Mouse (Mus musculus) hindbrain, postnatal 0 days (tissue): ENCODE results near the gene Atp1b1. TPM values are rescaled to one million over a fixed set of nuclear protein-coding genes. Genes with fewer than 3 reads are reported as not detected.

Source experiments
- ATAC-seq: fragments of 200-750 bp; cut with Nextera tagmentation; 2 replicates; pipeline ENCODE4 v1.8.0; 2017; ENCODE audit warnings: mild to moderate bottlenecking, moderate TSS enrichment, moderate library complexity
- DNase-seq: peaks from one replicate; pipeline ENCODE4 v3.0.0-alpha.2; 2015; ENCODE audit warnings: low spot score
- H3K27ac ChIP-seq: fragments of 300-500 bp; sonication (generic); 2 replicates; pipeline ENCODE4 v1.5.1; 2014; ENCODE audit warnings: mild to moderate bottlenecking
- H3K27me3 ChIP-seq: fragments of 300-500 bp; sonication (generic); 2 replicates; pipeline ENCODE4 v1.6.1; 2014; ENCODE audit warnings: low read length, mixed read lengths; ENCODE audit not compliant: insufficient read depth
- H3K36me3 ChIP-seq: fragments of 300-500 bp; sonication (generic); 2 replicates; pipeline ENCODE4 v1.6.1; 2014; ENCODE audit warnings: low read length, mixed read lengths; ENCODE audit not compliant: insufficient read depth
- H3K4me1 ChIP-seq: fragments of 300-500 bp; sonication (generic); 2 replicates; pipeline ENCODE4 v1.6.1; 2014; ENCODE audit warnings: antibody characterized with exemption, low read length, mixed read lengths; ENCODE audit not compliant: insufficient read depth
- H3K4me2 ChIP-seq: fragments of 300-500 bp; sonication (generic); 2 replicates; pipeline ENCODE4 v1.6.1; 2014; ENCODE audit warnings: low read depth, mild to moderate bottlenecking, low read length, moderate library complexity, mixed read lengths
- H3K4me3 ChIP-seq: fragments of 300-500 bp; sonication (generic); 2 replicates; pipeline ENCODE4 v1.5.1; 2014; ENCODE audit warnings: low read length
- H3K9ac ChIP-seq: fragments of 300-500 bp; sonication (generic); replicated peaks from 2 replicates; pipeline ENCODE4 v1.6.1; 2014; ENCODE audit warnings: mild to moderate bottlenecking, low read length, moderate library complexity, mixed read lengths
- H3K9me3 ChIP-seq: fragments of 300-500 bp; sonication (generic); 2 replicates; pipeline ENCODE4 v1.6.1; 2016; ENCODE audit warnings: low read length, mixed read lengths
- CTCF ChIP-seq: IDR thresholded peaks from 2 replicates; pipeline ENCODE4 v1.5.1; 2016; ENCODE audit warnings: antibody characterized with exemption, control low read depth, low read depth
- WGBS: fragments of 180-500 bp; shearing (Covaris S2); extraction: QIAGEN DNeasy Blood & Tissue Kit; methylation state at CpG from one replicate; pipeline ENCODE4 v1.1.7; 2014; 5-methylcytosine and 5-hydroxymethylcytosine counted together
- polyA plus RNA-seq: library from polyadenylated mRNA; unstranded; fragments of >200 nt; fragmentation: Nextera tagmentation; extraction: Ambion mirVana; gene quantifications from 2 replicates; pipeline ENCODE4 v1.2.1, GENCODE M21; 2015
- total RNA-seq: library from RNA; depleted of rRNA; stranded (reverse); fragments of >200 nt; gene quantifications from 2 replicates; pipeline ENCODE4 v1.2.3, GENCODE M21; 2014; rRNA removed

Atp1b1 gene
- total and polyA plus RNA-seq, 2 experiments from 2014 or later, result 283 to 629 TPM

GRCm38 (mm10) chr1:164399578-164399977, 58.6 kb downstream of the Atp1b1 start:
- H3K4me3 ChIP-seq, result no peak overlapping the region
- no peaks in the 10 kb centered on the region for H3K27me3 ChIP-seq
- H3K4me1 ChIP-seq, result no peaks in the 10 kb centered on the region
- DNase-seq, result no peak
- H3K27ac ChIP-seq, result no peak overlapping the region
- peaks cover 4% of the 10 kb centered on the region; the same call in 1 of the 2 replicates for H3K36me3 ChIP-seq
- no peak for TF ChIP-seq CTCF
- 94% methylated on average over 3 of the region's 3 CpGs for WGBS
- no peak overlapping the region for H3K4me2 ChIP-seq
- peaks cover 3% of the 10 kb centered on the region for H3K9me3 ChIP-seq
- H3K9ac ChIP-seq, result no peak overlapping the region
- ATAC-seq, result no peak

GRCm38 (mm10) chr1:164397672-164398071, 60.5 kb downstream of the Atp1b1 start:
- Histone ChIP-seq H3K4me2 (no peak overlapping the region), H3K4me3 (no peak overlapping the region), H3K27ac (no peak overlapping the region), H3K9me3 (peaks cover 3% of the 10 kb centered on the region), H3K9ac (no peak overlapping the region), H3K27me3 (no peaks in the 10 kb centered on the region), H3K4me1 (no peaks in the 10 kb centered on the region), H3K36me3 (no peaks in the 10 kb centered on the region)
- no peak for ATAC-seq
- no peak for TF ChIP-seq CTCF
- 41% methylated on average over 4 of the region's 4 CpGs for WGBS
- no peak for DNase-seq

- Histone ChIP-seq H3K9me3 (no peaks in the 10 kb centered on the region), H3K4me3 (no peak overlapping the region), H3K9ac (no peak overlapping the region; the same call in 1 of the 2 replicates), H3K27me3 (no peaks in the 10 kb centered on the region), H3K4me1 (no peaks in the 10 kb centered on the region), H3K4me2 (no peak overlapping the region), H3K36me3 (no peaks in the 10 kb centered on the region), H3K27ac (peak overlapping the region; percentile 70)
- ATAC-seq (peak; percentile 73), DNase-seq (peak; percentile 42)
- no peak for TF ChIP-seq CTCF
- 31% methylated on average over 6 of the region's 6 CpGs for WGBS
Observed at GRCm38 (mm10) chr1:164395131-164395780, 62.9 kb downstream of the Atp1b1 start.

GRCm38 (mm10) chr1:164392176-164392575, 66.0 kb downstream of the Atp1b1 start:
- no peak for TF ChIP-seq CTCF
- Histone ChIP-seq H3K9ac (no peak overlapping the region), H3K9me3 (no peaks in the 10 kb centered on the region), H3K27ac (no peak overlapping the region), H3K36me3 (no peaks in the 10 kb centered on the region), H3K4me3 (no peak overlapping the region), H3K4me2 (no peak overlapping the region), H3K27me3 (no peaks in the 10 kb centered on the region), H3K4me1 (no peaks in the 10 kb centered on the region)
- ATAC-seq, result no peak
- 24% methylated on average over 3 of the region's 3 CpGs for WGBS
- DNase-seq, result peak; percentile 32

GRCm38 (mm10) chr1:164389743-164390142, 68.4 kb downstream of the Atp1b1 start:
- Histone ChIP-seq H3K27ac (no peak overlapping the region), H3K4me2 (no peak overlapping the region), H3K27me3 (no peaks in the 10 kb centered on the region), H3K36me3 (no peaks in the 10 kb centered on the region), H3K4me1 (no peaks in the 10 kb centered on the region), H3K4me3 (no peak overlapping the region), H3K9me3 (no peaks in the 10 kb centered on the region), H3K9ac (no peak overlapping the region)
- 93% methylated on average over 4 of the region's 4 CpGs for WGBS
- no peak for DNase-seq
- TF ChIP-seq CTCF, result no peak
- ATAC-seq, result no peak

Other genes starting within 250 kb of the Atp1b1 start
- 19.3 and 21.0 TPM in 2 replicates for gene Slc19a2, start 209.3 kb downstream of the Atp1b1 start, total RNA-seq
- gene Slc19a2, start 209.3 kb downstream of the Atp1b1 start, polyA plus RNA-seq, result 9.7 and 10.3 TPM in 2 replicates
- gene Ccdc181, start 182.8 kb downstream of the Atp1b1 start, total RNA-seq, result 5.8 and 6.4 TPM in 2 replicates
- gene Ccdc181, start 182.8 kb downstream of the Atp1b1 start, polyA plus RNA-seq, result 24.6 and 25.0 TPM in 2 replicates
- gene Nme7, start 154.2 kb downstream of the Atp1b1 start, total RNA-seq, result 12.4 and 19.7 TPM in 2 replicates
- 24.8 and 30.1 TPM in 2 replicates for gene Nme7, start 154.2 kb downstream of the Atp1b1 start, polyA plus RNA-seq
- gene Blzf1, start 150.9 kb downstream of the Atp1b1 start, total RNA-seq, result 9.1 and 10.8 TPM in 2 replicates
- 26.1 and 26.6 TPM in 2 replicates for gene Blzf1, start 150.9 kb downstream of the Atp1b1 start, polyA plus RNA-seq